Mouse (Mus musculus): Measurements from ENCODE around the gene Cacna1c. TPM values are rescaled to one million over a fixed set of nuclear protein-coding genes. Genes with fewer than 3 reads are reported as not detected.
A peak's percentile ranks its signal among the peaks of the same experiment; 100 is the strongest.

Gene Cacna1c
- polyA plus RNA-seq, 1 experiment, result 16.7 TPM

DNA sequence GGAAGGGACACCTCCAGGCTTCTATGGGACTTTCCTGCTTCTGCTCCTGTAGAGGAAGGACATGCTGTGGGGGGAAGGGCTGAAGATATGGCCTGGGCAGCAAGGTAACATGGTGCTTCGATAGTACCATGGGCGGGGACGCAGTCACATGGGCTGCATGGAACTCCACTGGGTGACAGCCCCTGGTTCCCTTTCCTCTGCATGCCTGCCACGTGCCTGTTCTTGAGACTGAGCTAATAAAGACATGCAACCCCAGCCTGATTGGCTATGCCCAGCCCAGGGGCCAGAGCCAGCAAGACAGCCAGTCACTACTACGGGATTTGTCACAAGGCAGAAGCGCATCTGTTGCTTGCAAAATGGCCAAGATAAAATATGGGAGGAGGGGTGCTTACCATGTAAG, 459.1 kb downstream of the Cacna1c start:
- H3K4me3 ChIP-seq (replicated peaks; ENCODE audit: insufficient read depth, low read depth, low read length), result no peak overlapping the region
- H3K4me1 ChIP-seq (ENCODE audit: control insufficient read depth, insufficient read depth, low read length), result peaks cover 27% of the 10 kb centered on the region
- no peak for DNase-seq
- TF ChIP-seq POLR2A (IDR thresholded peaks at IDR 0.05; ENCODE audit: borderline replicate concordance, insufficient read depth, low read length) (no peak), CTCF (IDR thresholded peaks at IDR 0.05; ENCODE audit: borderline replicate concordance, insufficient read depth, low read depth, low read length) (no peak)
- no peaks in the 10 kb centered on the region for H3K27me3 ChIP-seq (ENCODE audit: control insufficient read depth, insufficient read depth, low read length)
- WGBS, result 57% methylated on average over 6 of the region's 6 CpGs
- H3K27ac ChIP-seq (ENCODE audit: insufficient read depth, low read length), result no peak overlapping the region

DNA sequence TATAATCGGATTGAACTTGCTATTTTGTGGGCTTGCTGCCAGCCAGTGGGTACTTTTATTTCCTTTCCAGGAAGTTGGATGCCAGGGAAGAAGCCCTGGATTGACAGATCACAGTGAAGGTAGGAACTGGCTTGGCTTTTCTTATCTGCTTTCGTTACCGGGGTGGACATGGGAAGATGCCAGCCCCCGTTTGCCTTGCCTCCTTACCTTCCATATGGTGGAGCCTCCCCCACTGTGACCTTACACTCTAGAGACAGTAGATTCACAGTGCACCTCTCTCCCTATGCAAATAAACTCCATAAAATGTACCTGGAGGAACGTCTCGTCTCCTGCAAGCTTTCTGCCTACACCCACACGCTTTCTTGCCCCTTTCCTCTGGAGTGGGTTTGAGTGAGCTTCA, 459.7 kb downstream of the Cacna1c start:
- Histone ChIP-seq H3K4me1 (ENCODE audit: control insufficient read depth, insufficient read depth, low read length) (peaks cover 27% of the 10 kb centered on the region), H3K27me3 (ENCODE audit: control insufficient read depth, insufficient read depth, low read length) (no peaks in the 10 kb centered on the region), H3K4me3 (replicated peaks; ENCODE audit: insufficient read depth, low read depth, low read length) (no peak overlapping the region), H3K27ac (ENCODE audit: insufficient read depth, low read length) (0 out of 2 replicates have a peak overlapping the region, but pooled peaks have one; percentile 14)
- peak; percentile 65 to 77 for DNase-seq
- no peak for TF ChIP-seq CTCF (IDR thresholded peaks at IDR 0.05; ENCODE audit: borderline replicate concordance, insufficient read depth, low read depth, low read length)
- TF ChIP-seq POLR2A (IDR thresholded peaks at IDR 0.05; ENCODE audit: borderline replicate concordance, insufficient read depth, low read length), result no peak
- WGBS, result 13% methylated on average over 7 of the region's 7 CpGs

GRCm38 (mm10) chr6:118735145-118735544, 461.1 kb downstream of the Cacna1c start:
- TF ChIP-seq CTCF (IDR thresholded peaks at IDR 0.05; ENCODE audit: borderline replicate concordance, insufficient read depth, low read depth, low read length) (no peak), POLR2A (IDR thresholded peaks at IDR 0.05; ENCODE audit: borderline replicate concordance, insufficient read depth, low read length) (no peak)
- 90% methylated on average over 3 of the region's 3 CpGs for WGBS

GRCm38 (mm10) chr6:118731937-118732336, 464.3 kb downstream of the Cacna1c start:
- Histone ChIP-seq H3K27ac (ENCODE audit: insufficient read depth, low read length) (no peak overlapping the region), H3K27me3 (ENCODE audit: control insufficient read depth, insufficient read depth, low read length) (no peaks in the 10 kb centered on the region), H3K4me1 (ENCODE audit: control insufficient read depth, insufficient read depth, low read length) (peaks cover 19% of the 10 kb centered on the region), H3K4me3 (replicated peaks; ENCODE audit: insufficient read depth, low read depth, low read length) (no peak overlapping the region)
- TF ChIP-seq POLR2A (IDR thresholded peaks at IDR 0.05; ENCODE audit: borderline replicate concordance, insufficient read depth, low read length) (no peak), CTCF (IDR thresholded peaks at IDR 0.05; ENCODE audit: borderline replicate concordance, insufficient read depth, low read depth, low read length) (no peak)
- 100% methylated on average over 3 of the region's 3 CpGs for WGBS
- DNase-seq, result no peak

More at GRCm38 (mm10) chr6:118735145-118735544, 461.1 kb downstream of the Cacna1c start:
- no peak for DNase-seq
- Histone ChIP-seq H3K27ac (ENCODE audit: insufficient read depth, low read length) (no peak overlapping the region), H3K27me3 (ENCODE audit: control insufficient read depth, insufficient read depth, low read length) (no peaks in the 10 kb centered on the region), H3K4me3 (replicated peaks; ENCODE audit: insufficient read depth, low read depth, low read length) (no peak overlapping the region), H3K4me1 (ENCODE audit: control insufficient read depth, insufficient read depth, low read length) (peaks cover 27% of the 10 kb centered on the region)

GRCm38 (mm10) chr6:118724908-118725307, 471.3 kb downstream of the Cacna1c start:
- DNase-seq, result peak; percentile 91 to 95
- H3K4me3 ChIP-seq (replicated peaks; ENCODE audit: insufficient read depth, low read depth, low read length), result no peak overlapping the region
- H3K27ac ChIP-seq (ENCODE audit: insufficient read depth, low read length), result peak overlapping the region; percentile 70
- H3K4me1 ChIP-seq (ENCODE audit: control insufficient read depth, insufficient read depth, low read length), result peaks cover 41% of the 10 kb centered on the region
- TF ChIP-seq POLR2A (IDR thresholded peaks at IDR 0.05; ENCODE audit: borderline replicate concordance, insufficient read depth, low read length) (no peak), CTCF (IDR thresholded peaks at IDR 0.05; ENCODE audit: borderline replicate concordance, insufficient read depth, low read depth, low read length) (no peak)
- WGBS, result 9% methylated on average over 4 of the region's 4 CpGs
- no peaks in the 10 kb centered on the region for H3K27me3 ChIP-seq (ENCODE audit: control insufficient read depth, insufficient read depth, low read length)

GRCm38 (mm10) chr6:118724388-118724787, 471.8 kb downstream of the Cacna1c start:
- no peak for TF ChIP-seq POLR2A (IDR thresholded peaks at IDR 0.05; ENCODE audit: borderline replicate concordance, insufficient read depth, low read length)
- TF ChIP-seq CTCF (IDR thresholded peaks at IDR 0.05; ENCODE audit: borderline replicate concordance, insufficient read depth, low read depth, low read length), result no peak
- WGBS, result 30% methylated on average over 6 of the region's 6 CpGs
- Histone ChIP-seq H3K4me1 (ENCODE audit: control insufficient read depth, insufficient read depth, low read length) (peaks cover 44% of the 10 kb centered on the region), H3K27ac (ENCODE audit: insufficient read depth, low read length) (peak overlapping the region; percentile 70), H3K27me3 (ENCODE audit: control insufficient read depth, insufficient read depth, low read length) (no peaks in the 10 kb centered on the region), H3K4me3 (replicated peaks; ENCODE audit: insufficient read depth, low read depth, low read length) (no peak overlapping the region)
- DNase-seq, result no peak

- no peak overlapping the region for H3K4me3 ChIP-seq (replicated peaks; ENCODE audit: insufficient read depth, low read depth, low read length)
- 60% methylated on average over 6 of the region's 6 CpGs for WGBS
- no peak for DNase-seq
- H3K4me1 ChIP-seq (ENCODE audit: control insufficient read depth, insufficient read depth, low read length), result peaks cover 45% of the 10 kb centered on the region
- TF ChIP-seq POLR2A (IDR thresholded peaks at IDR 0.05; ENCODE audit: borderline replicate concordance, insufficient read depth, low read length), result no peak
- TF ChIP-seq CTCF (IDR thresholded peaks at IDR 0.05; ENCODE audit: borderline replicate concordance, insufficient read depth, low read depth, low read length), result no peak
- H3K27ac ChIP-seq (ENCODE audit: insufficient read depth, low read length), result no peak overlapping the region
- H3K27me3 ChIP-seq (ENCODE audit: control insufficient read depth, insufficient read depth, low read length), result no peaks in the 10 kb centered on the region
Measured at GRCm38 (mm10) chr6:118722336-118722735, 473.9 kb downstream of the Cacna1c start.

GRCm38 (mm10) chr6:118719486-118719885, 476.7 kb downstream of the Cacna1c start:
- peaks cover 37% of the 10 kb centered on the region for H3K4me1 ChIP-seq (ENCODE audit: control insufficient read depth, insufficient read depth, low read length)
- WGBS, result 55% methylated on average over 1 of the region's 1 CpGs
- no peak overlapping the region for H3K4me3 ChIP-seq (replicated peaks; ENCODE audit: insufficient read depth, low read depth, low read length)
- H3K27me3 ChIP-seq (ENCODE audit: control insufficient read depth, insufficient read depth, low read length), result no peaks in the 10 kb centered on the region
- no peak for TF ChIP-seq POLR2A (IDR thresholded peaks at IDR 0.05; ENCODE audit: borderline replicate concordance, insufficient read depth, low read length)
- no peak for TF ChIP-seq CTCF (IDR thresholded peaks at IDR 0.05; ENCODE audit: borderline replicate concordance, insufficient read depth, low read depth, low read length)
- H3K27ac ChIP-seq (ENCODE audit: insufficient read depth, low read length), result no peak overlapping the region
- DNase-seq, result no peak
